Mouse (Mus musculus): ENCODE results near the gene Tstd3. TPM values are rescaled to one million over a fixed set of nuclear protein-coding genes. Genes with fewer than 3 reads are reported as not detected.

Tstd3 gene
- 10 to 100 TPM; 23.0 to 23.8 TPM for total RNA-seq (2021)

- peak; percentile 75 to 82 for DNase-seq (ENCODE audit: extremely low spot score in 1 of 2, low spot score in 1 of 2)
These were observed at the start of gene Tstd3, which contains the start of gene Usp45 for GRCm38 (mm10) chr4:21766863-21767304. TSS of gene Tstd3 (minus strand) at chr4:21767212. TSS of gene Usp45 (plus strand) at chr4:21767156.

GRCm38 (mm10) chr4:21814029-21814428 lies 47.0 kb upstream of the Tstd3 start:
- peak; percentile 12 to 15 for DNase-seq (ENCODE audit: extremely low spot score in 1 of 2, low spot score in 1 of 2)

GRCm38 (mm10) chr4:21812635-21813034 lies 45.6 kb upstream of the Tstd3 start:
- DNase-seq (ENCODE audit: extremely low spot score in 1 of 2, low spot score in 1 of 2): no peak

- DNase-seq (ENCODE audit: extremely low spot score in 1 of 2, low spot score in 1 of 2): no peak
These were observed 43.6 kb upstream of the Tstd3 start for GRCm38 (mm10) chr4:21810608-21811007.

GRCm38 (mm10) chr4:21807204-21807603 lies 40.2 kb upstream of the Tstd3 start:
- DNase-seq (ENCODE audit: extremely low spot score in 1 of 2, low spot score in 1 of 2): no peak

- no peak for DNase-seq (ENCODE audit: extremely low spot score in 1 of 2, low spot score in 1 of 2)
These were observed 34.6 kb upstream of the Tstd3 start for GRCm38 (mm10) chr4:21801620-21802019.

- DNase-seq (ENCODE audit: extremely low spot score in 1 of 2, low spot score in 1 of 2): no peak
These were observed 34.0 kb upstream of the Tstd3 start for GRCm38 (mm10) chr4:21801013-21801412.

GRCm38 (mm10) chr4:21793631-21794030 lies 26.6 kb upstream of the Tstd3 start:
- no peak for DNase-seq (ENCODE audit: extremely low spot score in 1 of 2, low spot score in 1 of 2)

- DNase-seq (ENCODE audit: extremely low spot score in 1 of 2, low spot score in 1 of 2): no peak
These were observed 22.8 kb upstream of the Tstd3 start for GRCm38 (mm10) chr4:21789836-21790235.

GRCm38 (mm10) chr4:21788903-21789302 lies 21.9 kb upstream of the Tstd3 start:
- DNase-seq (ENCODE audit: extremely low spot score in 1 of 2, low spot score in 1 of 2): no peak

GRCm38 (mm10) chr4:21786268-21786667 lies 19.3 kb upstream of the Tstd3 start:
- DNase-seq (ENCODE audit: extremely low spot score in 1 of 2, low spot score in 1 of 2): no peak

- DNase-seq (ENCODE audit: extremely low spot score in 1 of 2, low spot score in 1 of 2): no peak
These were observed 14.1 kb upstream of the Tstd3 start for GRCm38 (mm10) chr4:21780816-21781726.

- DNase-seq (ENCODE audit: extremely low spot score in 1 of 2, low spot score in 1 of 2): no peak
These were observed 9.9 kb upstream of the Tstd3 start for GRCm38 (mm10) chr4:21776946-21777265.

GRCm38 (mm10) chr4:21776091-21776945 lies 9.3 kb upstream of the Tstd3 start:
- DNase-seq (ENCODE audit: extremely low spot score in 1 of 2, low spot score in 1 of 2): peak; percentile 84 to 87

GRCm38 (mm10) chr4:21772306-21772705 lies 5.3 kb upstream of the Tstd3 start:
- no peak for DNase-seq (ENCODE audit: extremely low spot score in 1 of 2, low spot score in 1 of 2)

GRCm38 (mm10) chr4:21771064-21771463 lies 4.1 kb upstream of the Tstd3 start:
- no peak for DNase-seq (ENCODE audit: extremely low spot score in 1 of 2, low spot score in 1 of 2)

GRCm38 (mm10) chr4:21766171-21766862 lies 695 bp downstream of the Tstd3 start:
- DNase-seq (ENCODE audit: extremely low spot score in 1 of 2, low spot score in 1 of 2): no peak

GRCm38 (mm10) chr4:21763827-21764226 lies 3.2 kb downstream of the Tstd3 start:
- DNase-seq (ENCODE audit: extremely low spot score in 1 of 2, low spot score in 1 of 2): no peak

- peak in 1 of 2 experiments; percentile 42 for DNase-seq (ENCODE audit: extremely low spot score in 1 of 2, low spot score in 1 of 2)
These were observed 5.4 kb downstream of the Tstd3 start for GRCm38 (mm10) chr4:21761416-21762160.

- no peak for DNase-seq (ENCODE audit: extremely low spot score in 1 of 2, low spot score in 1 of 2)
These were observed 8.2 kb downstream of the Tstd3 start for GRCm38 (mm10) chr4:21758860-21759259.

Data from layer of hippocampus, postnatal 25 days (tissue).